Mouse (Mus musculus) liver, embryonic 11.5 days (tissue): ENCODE measurements around the gene Sppl3. TPM values are rescaled to one million over a fixed set of nuclear protein-coding genes. Genes with fewer than 3 reads are reported as not detected.

ENCODE experiments used
- ATAC-seq: fragments of 200-750 bp; cut with Nextera tagmentation; replicated peaks from 2 replicates; pipeline ENCODE4 v1.8.0; 2017; ENCODE audit warnings: moderate number of reproducible peaks, mild to moderate bottlenecking, moderate TSS enrichment, moderate library complexity; ENCODE audit not compliant: low FRiP score
- DNase-seq: peaks from one replicate; pipeline ENCODE4 v3.0.0-alpha.2; 2017; ENCODE audit warnings: low spot score
- H3K27ac ChIP-seq: fragments of 300-500 bp; sonication (generic); 2 replicates; pipeline ENCODE4 v1.5.1; 2014; ENCODE audit warnings: mild to moderate bottlenecking, low read depth, low read length, control low read depth
- H3K27me3 ChIP-seq: fragments of 300-500 bp; sonication (generic); replicated peaks from 2 replicates; pipeline ENCODE4 v1.6.1; 2014; ENCODE audit warnings: low read length, mixed read lengths; ENCODE audit not compliant: control insufficient read depth, insufficient read depth
- H3K36me3 ChIP-seq: fragments of 300-500 bp; sonication (generic); 2 replicates; pipeline ENCODE4 v1.6.1; 2014; ENCODE audit warnings: mild to moderate bottlenecking, low read length, moderate library complexity, mixed read lengths; ENCODE audit not compliant: control insufficient read depth, insufficient read depth
- H3K4me1 ChIP-seq: fragments of 300-500 bp; sonication (generic); replicated peaks from 2 replicates; pipeline ENCODE4 v1.6.1; 2014; ENCODE audit warnings: low read length, mixed read lengths; ENCODE audit not compliant: control insufficient read depth, insufficient read depth
- H3K4me2 ChIP-seq: fragments of 300-500 bp; sonication (generic); 2 replicates; pipeline ENCODE4 v1.6.1; 2014; ENCODE audit warnings: mild to moderate bottlenecking, control low read depth, moderate library complexity
- H3K4me3 ChIP-seq: fragments of 300-500 bp; sonication (generic); 2 replicates; pipeline ENCODE4 v1.5.1; 2014; ENCODE audit warnings: low read depth, low read length, control low read depth
- H3K9ac ChIP-seq: fragments of 300-500 bp; sonication (generic); 2 replicates; pipeline ENCODE4 v1.6.1; 2014; ENCODE audit warnings: low read depth, low read length, control low read depth
- H3K9me3 ChIP-seq: fragments of 300-500 bp; sonication (generic); 2 replicates; pipeline ENCODE4 v1.6.1; 2016; ENCODE audit warnings: low read length, inconsistent platforms, mixed read lengths; ENCODE audit not compliant: control insufficient read depth
- WGBS: fragments of 180-500 bp; shearing (Covaris S2); extraction: QIAGEN DNeasy Blood & Tissue Kit; methylation state at CpG from one replicate; pipeline ENCODE4 v1.1.7; 2014; 5-methylcytosine and 5-hydroxymethylcytosine counted together
- polyA plus RNA-seq: library from polyadenylated mRNA; unstranded; fragments of >200 nt; fragmentation: Nextera tagmentation; extraction: Ambion mirVana; gene quantifications from 2 replicates; pipeline ENCODE4 v1.2.1, GENCODE M21; 2014

Sppl3 gene
- polyA plus RNA-seq, 1 experiment from 2014 or later, result 17.6 TPM

GRCm38 (mm10) chr5:115055418-115055817 lies 44.5 kb downstream of the Sppl3 start:
- WGBS, result 37% methylated on average over 6 of the region's 6 CpGs
- peak overlapping the region; percentile 30 for H3K27ac ChIP-seq
- H3K9me3 ChIP-seq, result no peaks in the 10 kb centered on the region
- no peak overlapping the region for H3K4me3 ChIP-seq
- DNase-seq, result no peak
- peaks cover 97% of the 10 kb centered on the region for H3K4me1 ChIP-seq
- H3K36me3 ChIP-seq, result no peaks in the 10 kb centered on the region
- peak; percentile 82 for ATAC-seq
- no peaks in the 10 kb centered on the region for H3K27me3 ChIP-seq
- H3K4me2 ChIP-seq, result peak overlapping the region; percentile 42
- H3K9ac ChIP-seq, result no peak overlapping the region

GRCm38 (mm10) chr5:115057153-115057552 lies 46.2 kb downstream of the Sppl3 start:
- peak overlapping the region; percentile 47 for H3K4me2 ChIP-seq
- ATAC-seq (peak; percentile 67), DNase-seq (no peak)
- peaks cover 91% of the 10 kb centered on the region for H3K4me1 ChIP-seq
- no peaks in the 10 kb centered on the region for H3K9me3 ChIP-seq
- H3K4me3 ChIP-seq, result no peak overlapping the region
- WGBS, result 51% methylated on average over 4 of the region's 4 CpGs
- H3K9ac ChIP-seq, result no peak overlapping the region
- peaks cover 2% of the 10 kb centered on the region; the same call in 1 of the 2 replicates for H3K36me3 ChIP-seq
- no peaks in the 10 kb centered on the region for H3K27me3 ChIP-seq
- H3K27ac ChIP-seq, result peak overlapping the region; percentile 73

GRCm38 (mm10) chr5:115058584-115059297 lies 47.8 kb downstream of the Sppl3 start:
- no peak overlapping the region for H3K4me3 ChIP-seq
- H3K4me1 ChIP-seq, result peaks cover 78% of the 10 kb centered on the region
- no peak overlapping the region for H3K9ac ChIP-seq
- peak overlapping the region; percentile 83 for H3K27ac ChIP-seq
- 25% methylated on average over 7 of the region's 7 CpGs for WGBS
- ATAC-seq, result peak; percentile 77
- no peaks in the 10 kb centered on the region for H3K9me3 ChIP-seq
- DNase-seq, result peak; percentile 56
- H3K4me2 ChIP-seq, result peak overlapping the region; percentile 54
- no peaks in the 10 kb centered on the region for H3K27me3 ChIP-seq
- peaks cover 4% of the 10 kb centered on the region; the same call in 1 of the 2 replicates for H3K36me3 ChIP-seq

- DNase-seq (no peak), ATAC-seq (no peak)
- Histone ChIP-seq H3K4me2 (no peak overlapping the region), H3K4me1 (peaks cover 66% of the 10 kb centered on the region), H3K4me3 (no peak overlapping the region), H3K9me3 (no peaks in the 10 kb centered on the region), H3K27ac (no peak overlapping the region), H3K36me3 (peaks cover 4% of the 10 kb centered on the region; the same call in 1 of the 2 replicates), H3K9ac (no peak overlapping the region), H3K27me3 (no peaks in the 10 kb centered on the region)
- WGBS, result 78% methylated on average over 8 of the region's 8 CpGs
Measured at GRCm38 (mm10) chr5:115060067-115060695, 49.2 kb downstream of the Sppl3 start.

GRCm38 (mm10) chr5:115060977-115061376 lies 50.0 kb downstream of the Sppl3 start:
- H3K27ac ChIP-seq, result peak overlapping the region; percentile 16; the same call in 1 of the 2 replicates
- no peak overlapping the region for H3K4me3 ChIP-seq
- H3K27me3 ChIP-seq, result no peaks in the 10 kb centered on the region
- no peak overlapping the region for H3K9ac ChIP-seq
- WGBS, result 64% methylated on average over 3 of the region's 3 CpGs
- no peak overlapping the region for H3K4me2 ChIP-seq
- H3K36me3 ChIP-seq, result peaks cover 4% of the 10 kb centered on the region; the same call in 1 of the 2 replicates
- H3K4me1 ChIP-seq, result peaks cover 65% of the 10 kb centered on the region
- no peaks in the 10 kb centered on the region for H3K9me3 ChIP-seq
- DNase-seq (no peak), ATAC-seq (no peak)

GRCm38 (mm10) chr5:115062566-115062965 lies 51.6 kb downstream of the Sppl3 start:
- ATAC-seq (no peak), DNase-seq (no peak)
- no peak overlapping the region for H3K4me2 ChIP-seq
- WGBS, result 63% methylated on average over 1 of the region's 1 CpGs
- peaks cover 61% of the 10 kb centered on the region for H3K4me1 ChIP-seq
- no peak overlapping the region for H3K27ac ChIP-seq
- H3K27me3 ChIP-seq, result no peaks in the 10 kb centered on the region
- no peak overlapping the region for H3K4me3 ChIP-seq
- peaks cover 4% of the 10 kb centered on the region; the same call in 1 of the 2 replicates for H3K36me3 ChIP-seq
- no peak overlapping the region for H3K9ac ChIP-seq
- H3K9me3 ChIP-seq, result no peaks in the 10 kb centered on the region

GRCm38 (mm10) chr5:115063391-115063790 lies 52.5 kb downstream of the Sppl3 start:
- H3K36me3 ChIP-seq, result peaks cover 4% of the 10 kb centered on the region; the same call in 1 of the 2 replicates
- no peaks in the 10 kb centered on the region for H3K27me3 ChIP-seq
- DNase-seq, result no peak
- H3K4me2 ChIP-seq, result no peak overlapping the region
- H3K4me3 ChIP-seq, result no peak overlapping the region
- no peak overlapping the region for H3K9ac ChIP-seq
- no peak for ATAC-seq
- 89% methylated on average over 7 of the region's 7 CpGs for WGBS
- peaks cover 62% of the 10 kb centered on the region for H3K4me1 ChIP-seq
- no peaks in the 10 kb centered on the region for H3K9me3 ChIP-seq
- H3K27ac ChIP-seq, result no peak overlapping the region

- Histone ChIP-seq H3K4me1 (peaks cover 57% of the 10 kb centered on the region), H3K9me3 (no peaks in the 10 kb centered on the region), H3K36me3 (peaks cover 4% of the 10 kb centered on the region; the same call in 1 of the 2 replicates), H3K9ac (no peak overlapping the region), H3K27me3 (no peaks in the 10 kb centered on the region), H3K27ac (no peak overlapping the region), H3K4me2 (no peak overlapping the region), H3K4me3 (no peak overlapping the region)
- 50% methylated on average over 4 of the region's 4 CpGs for WGBS
- DNase-seq, result no peak
- no peak for ATAC-seq
Measured at GRCm38 (mm10) chr5:115066245-115066644, 55.3 kb downstream of the Sppl3 start.
